Mouse (Mus musculus) liver, embryonic 12.5 days (tissue): ENCODE data around the gene Gm13289. TPM values are rescaled to one million over a fixed set of nuclear protein-coding genes. Genes with fewer than 3 reads are reported as not detected.
"Not testable (repeated sequence)": the region's sequence is repeated elsewhere in the genome, so short reads cannot be mapped to it uniquely, and the experiment has no call there.

ENCODE experiments used
- ATAC-seq: fragments of 200-750 bp; cut with Nextera tagmentation; 2 replicates; pipeline ENCODE4 v1.8.0; 2017; ENCODE audit warnings: moderate number of reproducible peaks, mild to moderate bottlenecking, moderate library complexity
- H3K27ac ChIP-seq: fragments of 300-500 bp; sonication (generic); 2 replicates; pipeline ENCODE4 v1.5.1; 2016; ENCODE audit warnings: mild to moderate bottlenecking
- H3K27me3 ChIP-seq: fragments of 300-500 bp; sonication (generic); replicated peaks from 2 replicates; pipeline ENCODE4 v1.6.1; 2016; ENCODE audit warnings: mild to moderate bottlenecking, moderate library complexity
- H3K36me3 ChIP-seq: fragments of 300-500 bp; sonication (generic); 2 replicates; pipeline ENCODE4 v1.6.1; 2016; ENCODE audit warnings: mild to moderate bottlenecking, moderate library complexity
- H3K4me1 ChIP-seq: fragments of 300-500 bp; sonication (generic); 2 replicates; pipeline ENCODE4 v1.6.1; 2016
- H3K4me2 ChIP-seq: fragments of 300-500 bp; sonication (generic); 2 replicates; pipeline ENCODE4 v1.6.1; 2016; ENCODE audit warnings: mild to moderate bottlenecking, moderate library complexity
- H3K4me3 ChIP-seq: fragments of 300-500 bp; sonication (generic); 2 replicates; pipeline ENCODE4 v1.5.1; 2016; ENCODE audit warnings: mild to moderate bottlenecking, moderate library complexity
- H3K9ac ChIP-seq: fragments of 300-500 bp; sonication (generic); 2 replicates; pipeline ENCODE4 v1.6.1; 2016; ENCODE audit warnings: mild to moderate bottlenecking, moderate library complexity
- H3K9me3 ChIP-seq: fragments of 300-500 bp; sonication (generic); replicated peaks from 2 replicates; pipeline ENCODE4 v1.6.1; 2016; ENCODE audit warnings: mild to moderate bottlenecking, moderate library complexity
- WGBS: fragments of 180-500 bp; shearing (Covaris S2); methylation state at CpG from one replicate; pipeline ENCODE4 v1.1.7; 2016; ENCODE audit not compliant: insufficient replicate concordance; 5-methylcytosine and 5-hydroxymethylcytosine counted together
- polyA plus RNA-seq: library from polyadenylated mRNA; unstranded; fragments of >200 nt; fragmentation: Nextera tagmentation; extraction: Ambion mirVana; gene quantifications from 2 replicates; pipeline ENCODE4 v1.2.1, GENCODE M21; 2016

The Gm13289 gene
- polyA plus RNA-seq, result not detected in 2 replicates

DNA sequence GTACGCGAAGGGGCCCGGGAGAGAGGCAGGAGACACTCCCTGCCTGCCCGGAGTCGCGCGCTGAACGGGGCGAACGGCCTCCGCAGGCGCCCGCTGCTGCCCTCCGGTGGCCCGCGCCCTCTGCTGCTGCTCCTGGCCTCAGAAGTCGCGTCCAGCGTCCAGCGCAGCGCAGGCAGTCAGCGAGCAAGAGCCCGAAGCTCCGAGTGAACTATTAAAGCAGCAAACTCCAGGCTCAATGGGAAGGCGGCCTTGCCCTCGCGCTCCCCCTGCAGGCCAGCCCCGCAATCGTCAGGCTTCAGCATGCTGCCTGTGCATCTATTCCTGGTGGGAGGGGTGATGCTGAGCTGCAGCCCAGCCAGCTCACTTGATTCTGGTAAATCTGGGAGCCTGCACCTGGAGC, at the start of gene Gm13289:
Gene Gm13289 (plus strand): TSS at position 301 of the 400 bp plus-strand sequence.
- not testable (repeated sequence) for H3K27me3 ChIP-seq, H3K9me3 ChIP-seq, H3K4me2 ChIP-seq, H3K4me3 ChIP-seq, H3K9ac ChIP-seq, ATAC-seq, H3K36me3 ChIP-seq, H3K4me1 ChIP-seq, H3K27ac ChIP-seq
- no CpG with 5 or more reads among the region's 29 CpGs for WGBS

DNA sequence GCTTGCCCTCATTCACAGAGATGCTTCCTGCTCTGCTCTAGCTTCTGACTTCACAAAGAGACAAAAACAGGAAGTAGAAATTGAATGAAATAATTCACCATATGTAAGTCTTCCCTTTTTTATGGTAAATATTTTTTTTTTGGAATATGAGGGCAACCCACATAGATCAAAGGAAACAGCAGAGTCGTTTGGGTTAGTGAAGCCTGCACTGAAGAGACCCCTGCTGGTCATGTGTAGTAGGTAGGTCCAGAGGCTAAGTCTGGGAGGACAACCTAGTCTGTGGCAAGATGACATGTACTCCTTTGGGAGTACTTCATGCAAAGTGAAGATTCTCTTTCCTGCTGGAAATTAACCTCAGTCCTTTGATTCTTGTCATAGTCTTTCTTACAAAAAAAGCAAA, 49.4 kb upstream of the Gm13289 start:
- ATAC-seq, result no peak
- 0% methylated on average over 1 of the region's 1 CpGs for WGBS
- H3K27ac ChIP-seq, result no peak overlapping the region

DNA sequence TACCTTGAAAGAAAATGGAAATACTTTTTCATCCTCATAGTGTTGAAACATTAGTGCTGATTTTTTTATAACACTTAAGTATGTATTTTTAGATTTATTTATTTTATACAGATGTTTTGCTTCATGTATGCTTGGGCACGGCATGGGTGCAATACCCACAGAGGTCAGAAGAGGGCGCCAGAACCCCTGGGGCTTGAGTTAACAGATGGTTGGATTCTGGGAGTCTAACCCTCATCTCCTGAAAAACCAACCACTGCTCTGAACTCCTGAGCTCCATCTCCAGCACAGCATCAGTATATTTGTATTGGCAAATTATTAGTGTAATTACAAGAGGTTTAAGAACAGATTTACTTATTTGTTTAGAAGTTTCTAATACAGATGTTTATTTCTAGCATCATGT, 38.2 kb upstream of the Gm13289 start:
- Histone ChIP-seq H3K4me3 (no peak overlapping the region), H3K4me1 (no peaks in the 10 kb centered on the region), H3K36me3 (no peaks in the 10 kb centered on the region), H3K27ac (no peak overlapping the region), H3K4me2 (no peak overlapping the region), H3K9ac (no peak overlapping the region), H3K27me3 (peaks cover 5% of the 10 kb centered on the region), H3K9me3 (no peaks in the 10 kb centered on the region)
- ATAC-seq, result no peak
- WGBS, result 3% methylated on average over 2 of the region's 2 CpGs

More for the DNA sequence above, 49.4 kb upstream of the Gm13289 start:
- Histone ChIP-seq H3K36me3 (no peaks in the 10 kb centered on the region), H3K9ac (no peak overlapping the region), H3K4me1 (0 out of 2 replicates have a peak, but pooled peaks cover 7% of the 10 kb centered on the region), H3K4me3 (no peak overlapping the region), H3K9me3 (no peaks in the 10 kb centered on the region), H3K27me3 (no peaks in the 10 kb centered on the region), H3K4me2 (peak overlapping the region; percentile 22; the same call in 1 of the 2 replicates)

DNA sequence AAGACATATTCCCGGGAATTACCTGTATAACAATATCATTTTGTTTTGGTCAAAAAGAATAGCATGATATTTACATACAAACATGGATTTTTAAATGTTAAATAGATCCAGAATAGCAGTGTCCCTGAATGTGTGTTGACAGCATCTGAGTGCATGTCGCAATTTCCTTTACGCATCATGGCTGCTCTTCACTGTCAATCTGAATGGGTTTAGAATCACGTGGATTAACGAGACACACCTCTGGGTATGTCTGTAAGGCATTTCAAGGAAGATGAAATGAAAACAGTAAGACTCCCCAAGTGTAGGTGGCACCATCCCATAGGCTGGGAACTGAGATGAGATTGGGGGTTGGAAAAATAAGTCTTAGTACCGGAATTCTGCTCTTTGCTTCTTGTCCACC, 37.7 kb upstream of the Gm13289 start:
- Histone ChIP-seq H3K4me3 (no peak overlapping the region), H3K4me2 (no peak overlapping the region), H3K27ac (no peak overlapping the region), H3K9me3 (no peaks in the 10 kb centered on the region), H3K4me1 (no peaks in the 10 kb centered on the region), H3K9ac (no peak overlapping the region), H3K27me3 (peaks cover 5% of the 10 kb centered on the region), H3K36me3 (no peaks in the 10 kb centered on the region)
- ATAC-seq, result no peak
- WGBS, result 60% methylated on average over 6 of the region's 6 CpGs

DNA sequence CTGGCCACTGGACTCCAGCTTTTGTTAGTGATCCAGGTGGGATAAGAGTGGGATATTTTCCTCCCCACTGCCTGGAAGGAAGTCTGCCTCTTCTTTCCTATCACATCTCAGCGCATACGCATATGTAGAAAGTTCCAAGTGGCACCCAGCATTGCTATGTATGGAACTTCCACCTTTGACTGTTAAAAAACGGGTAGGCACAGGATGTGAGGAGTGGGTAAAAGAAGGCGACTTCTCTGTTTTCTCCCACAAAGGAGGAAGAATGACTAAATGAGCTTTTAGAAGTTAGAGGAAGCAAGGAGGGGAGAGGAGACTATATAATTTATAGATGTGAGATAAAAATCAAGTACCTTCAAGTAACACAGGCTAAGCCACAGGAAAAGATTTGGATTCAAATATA, 35.3 kb upstream of the Gm13289 start:
- no peaks in the 10 kb centered on the region for H3K4me1 ChIP-seq

DNA sequence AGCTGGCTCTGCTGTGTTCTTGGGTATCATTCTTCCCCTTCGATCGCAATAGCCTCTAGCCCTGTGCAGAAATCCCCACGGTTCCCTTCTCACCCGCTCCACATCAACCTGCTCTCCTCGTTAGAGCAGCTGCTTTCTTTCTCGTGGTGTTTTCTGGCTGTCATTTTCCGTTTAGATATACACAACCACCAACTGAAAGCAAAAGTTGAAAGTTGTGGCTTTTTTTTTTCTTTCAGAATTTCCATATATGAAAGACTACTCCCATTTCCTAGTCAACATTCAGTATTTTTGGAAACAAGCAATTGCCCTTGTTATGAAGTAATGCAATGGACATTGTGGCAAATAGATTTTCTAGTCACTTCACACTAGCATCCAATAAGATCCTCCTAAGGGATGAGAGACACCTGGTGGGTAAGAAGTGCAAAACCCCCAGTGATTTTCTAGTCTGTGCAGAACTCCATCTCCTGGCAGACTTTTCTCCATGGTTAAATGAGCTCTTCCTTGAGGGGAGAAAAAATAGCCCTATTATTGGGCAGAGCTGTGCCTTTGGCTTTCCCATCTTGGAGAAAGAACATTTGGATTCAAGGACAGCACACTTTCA, 33.9 kb upstream of the Gm13289 start:
- no peak overlapping the region for H3K4me2 ChIP-seq
- H3K4me3 ChIP-seq, result no peak overlapping the region
- no peak for ATAC-seq
- WGBS, result 57% methylated on average over 7 of the region's 7 CpGs
- H3K27ac ChIP-seq, result no peak overlapping the region
- no peaks in the 10 kb centered on the region for H3K36me3 ChIP-seq
- no peaks in the 10 kb centered on the region for H3K9me3 ChIP-seq
- no peaks in the 10 kb centered on the region for H3K27me3 ChIP-seq
- H3K9ac ChIP-seq, result no peak overlapping the region
- H3K4me1 ChIP-seq, result no peaks in the 10 kb centered on the region

More for the DNA sequence above, 35.3 kb upstream of the Gm13289 start:
- Histone ChIP-seq H3K9me3 (no peaks in the 10 kb centered on the region), H3K4me3 (no peak overlapping the region), H3K36me3 (no peaks in the 10 kb centered on the region), H3K9ac (no peak overlapping the region), H3K4me2 (no peak overlapping the region), H3K27ac (no peak overlapping the region), H3K27me3 (no peaks in the 10 kb centered on the region)
- no peak for ATAC-seq
- 31% methylated on average over 4 of the region's 4 CpGs for WGBS

DNA sequence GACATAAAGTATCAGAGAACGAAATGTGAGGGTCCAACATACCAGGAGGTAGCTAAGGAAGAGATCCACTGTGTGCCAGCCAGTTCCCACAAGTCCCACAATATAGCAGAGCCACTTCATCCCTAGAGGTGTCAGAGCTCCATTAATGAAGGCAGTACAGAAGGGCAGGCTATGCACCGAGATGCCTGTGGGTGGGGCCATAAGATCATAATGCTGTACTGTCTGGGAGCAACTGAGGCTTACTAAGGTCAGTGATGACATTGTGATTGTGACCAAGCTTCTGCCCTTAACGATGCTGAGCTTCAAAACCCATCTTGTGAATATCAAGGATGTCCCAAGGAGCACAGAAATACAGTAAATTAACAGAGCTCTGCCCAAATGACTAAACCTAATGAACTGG, 32.5 kb upstream of the Gm13289 start:
- WGBS, result 55% methylated on average over 3 of the region's 3 CpGs
- H3K36me3 ChIP-seq, result no peaks in the 10 kb centered on the region
- H3K9ac ChIP-seq, result no peak overlapping the region
- no peaks in the 10 kb centered on the region for H3K9me3 ChIP-seq
- no peaks in the 10 kb centered on the region for H3K27me3 ChIP-seq
- H3K4me2 ChIP-seq, result no peak overlapping the region
- no peak for ATAC-seq
- H3K4me1 ChIP-seq, result no peaks in the 10 kb centered on the region
- H3K27ac ChIP-seq, result no peak overlapping the region
- H3K4me3 ChIP-seq, result no peak overlapping the region

DNA sequence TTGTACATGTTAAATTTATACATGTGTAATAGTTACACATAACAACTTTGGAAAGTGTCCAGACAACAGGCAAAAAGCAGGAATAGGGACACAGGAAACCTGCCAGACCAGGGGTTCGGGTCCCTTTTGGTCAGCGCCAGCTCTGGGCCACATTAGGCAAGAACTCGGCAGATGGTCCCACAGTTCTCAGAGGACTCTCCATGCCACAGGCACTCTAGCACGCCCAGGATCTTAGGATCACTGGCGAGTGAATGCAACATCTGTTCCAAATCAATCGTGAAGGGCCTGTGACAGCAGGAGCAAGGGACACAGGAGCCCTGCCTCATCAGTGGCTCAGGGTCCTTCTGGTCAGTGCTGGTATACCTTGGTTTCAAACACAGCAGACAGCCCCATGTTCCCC, 26.8 kb upstream of the Gm13289 start:
- Histone ChIP-seq H3K9ac (no peak overlapping the region), H3K4me1 (no peaks in the 10 kb centered on the region), H3K27ac (no peak overlapping the region), H3K9me3 (no peaks in the 10 kb centered on the region), H3K4me3 (no peak overlapping the region), H3K4me2 (no peak overlapping the region), H3K36me3 (no peaks in the 10 kb centered on the region), H3K27me3 (no peaks in the 10 kb centered on the region)
- no peak for ATAC-seq
- 57% methylated on average over 6 of the region's 6 CpGs for WGBS

DNA sequence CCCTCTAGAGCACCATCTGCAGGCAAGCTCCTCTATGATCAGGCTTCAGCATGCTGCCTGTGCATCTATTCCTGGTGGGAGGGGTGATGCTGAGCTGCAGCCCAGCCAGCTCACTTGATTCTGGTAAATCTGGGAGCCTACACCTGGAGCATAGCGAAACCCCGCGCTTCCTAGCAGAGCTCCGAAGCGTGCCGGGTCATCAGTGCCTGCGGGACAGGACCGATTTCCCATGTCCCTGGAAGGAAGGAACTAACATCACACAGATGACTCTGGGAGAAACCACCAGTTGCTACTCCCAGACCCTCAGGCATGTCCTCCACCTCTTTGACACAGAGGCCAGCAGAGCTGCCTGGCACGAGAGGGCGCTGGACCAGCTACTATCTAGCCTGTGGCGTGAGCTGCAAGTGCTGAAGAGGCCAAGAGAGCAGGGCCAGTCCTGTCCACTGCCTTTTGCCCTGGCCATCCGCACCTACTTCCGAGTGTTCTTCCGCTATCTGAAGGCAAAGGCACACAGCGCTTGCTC, 21.8 kb upstream of the Gm13289 start, which contains the start of gene Gm13271:
Gene Gm13271 (plus strand): TSS at position 51 of the 523 bp plus-strand sequence.
- H3K4me1 ChIP-seq, H3K36me3 ChIP-seq, H3K9ac ChIP-seq, H3K4me2 ChIP-seq, ATAC-seq, H3K9me3 ChIP-seq, H3K27me3 ChIP-seq, H3K27ac ChIP-seq, H3K4me3 ChIP-seq: not testable (repeated sequence)
- WGBS, result 66% methylated on average over 15 of the region's 15 CpGs

DNA sequence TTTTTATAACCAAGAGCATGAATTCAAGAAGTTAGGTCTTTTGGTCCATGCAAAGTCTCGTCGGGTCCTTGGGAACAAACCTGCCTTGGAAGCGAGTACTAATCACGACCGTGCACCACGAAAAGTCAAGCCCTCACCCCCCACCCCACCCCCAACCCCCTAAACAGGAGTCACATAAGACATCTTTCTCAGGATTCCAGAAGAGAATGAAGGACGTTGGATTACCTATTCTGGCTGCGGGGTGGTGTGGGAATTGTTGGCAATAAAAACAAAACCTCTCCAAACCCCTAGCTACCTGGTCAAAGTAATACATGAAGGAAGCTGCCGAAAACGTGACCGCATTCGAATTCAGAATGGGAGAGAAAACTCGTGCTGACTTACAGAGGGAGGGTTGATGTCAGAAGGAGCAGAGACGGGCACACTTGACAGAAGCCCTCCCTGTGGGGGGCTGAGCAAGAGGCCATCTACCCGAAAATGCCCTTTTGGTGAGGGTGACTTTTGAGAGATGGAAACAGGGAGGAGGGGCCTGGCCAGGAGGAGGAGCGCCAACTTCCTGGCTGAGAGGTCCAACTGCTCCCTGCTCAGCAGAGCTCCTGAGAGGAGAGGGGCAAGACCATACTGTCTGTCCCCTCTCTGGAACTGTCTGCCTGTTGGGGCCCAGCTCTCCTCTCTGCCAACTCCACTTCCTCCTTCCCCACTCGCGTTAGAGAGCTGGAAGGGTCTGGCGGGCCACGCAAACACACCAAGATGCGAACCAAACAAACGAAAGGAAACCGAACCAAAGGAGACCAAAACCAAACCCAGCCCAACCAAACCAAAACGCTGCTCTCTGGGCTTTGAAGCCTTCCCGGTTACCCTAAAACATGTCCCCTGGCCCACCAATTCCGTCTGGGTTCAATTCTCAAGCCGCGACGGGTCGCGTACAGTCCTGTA, 19.9 kb upstream of the Gm13289 start:
- H3K9me3 ChIP-seq, H3K4me1 ChIP-seq, H3K36me3 ChIP-seq, H3K27me3 ChIP-seq, ATAC-seq: not testable (repeated sequence)
- 11% methylated on average over 29 of the region's 31 CpGs for WGBS
- Histone ChIP-seq H3K4me2 (peak overlapping the region; percentile 85), H3K4me3 (peak overlapping the region; percentile 69), H3K27ac (peak overlapping the region; percentile 85), H3K9ac (peak overlapping the region; percentile 70)

DNA sequence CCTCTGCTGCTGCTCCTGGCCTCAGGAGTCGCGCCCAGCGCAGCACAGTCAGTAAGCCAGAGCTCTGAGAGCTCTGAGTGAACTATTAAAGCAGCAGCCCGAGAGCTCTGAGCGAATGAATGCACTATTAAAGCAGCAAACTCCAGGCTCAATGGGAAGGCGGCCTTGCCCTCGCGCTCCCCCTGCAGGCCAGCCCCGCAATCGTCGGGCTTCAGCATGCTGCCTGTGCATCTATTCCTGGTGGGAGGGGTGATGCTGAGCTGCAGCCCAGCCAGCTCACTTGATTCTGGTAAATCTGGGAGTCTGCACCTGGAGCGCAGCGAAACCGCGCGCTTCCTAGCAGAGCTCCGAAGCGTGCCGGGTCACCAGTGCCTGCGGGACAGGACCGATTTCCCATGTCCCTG, 19.1 kb upstream of the Gm13289 start:
- H3K9ac ChIP-seq, result peak overlapping the region; percentile 70
- H3K36me3 ChIP-seq, H3K9me3 ChIP-seq, H3K27me3 ChIP-seq: not testable (repeated sequence)
- peak overlapping the region; percentile 69 for H3K4me3 ChIP-seq
- peaks cover 12% of the 10 kb centered on the region for H3K4me1 ChIP-seq
- 3% methylated on average over 21 of the region's 21 CpGs for WGBS
- H3K4me2 ChIP-seq, result peak overlapping the region; percentile 85
- H3K27ac ChIP-seq, result peak overlapping the region; percentile 85
- peak; percentile 100 for ATAC-seq

DNA sequence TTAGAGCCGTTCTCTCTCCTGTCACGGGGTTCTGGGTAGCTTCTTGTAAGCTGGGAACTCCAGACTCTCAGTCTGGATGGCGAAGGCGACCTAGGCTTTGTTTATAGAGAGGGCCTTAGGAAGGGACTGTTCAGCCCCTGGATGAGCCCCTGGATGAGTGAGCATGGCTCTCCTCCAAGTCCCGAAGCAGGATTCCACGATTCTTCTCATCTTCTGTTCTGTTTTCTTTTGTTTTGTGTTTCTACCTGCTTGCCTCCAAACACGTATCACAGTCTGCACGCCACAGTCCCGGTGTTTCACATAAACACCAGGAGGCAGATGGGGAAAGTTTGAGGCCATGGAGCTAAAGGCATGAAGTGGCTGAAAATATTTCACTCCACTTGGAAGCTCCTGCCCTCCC, 18.0 kb upstream of the Gm13289 start:
- WGBS, result 79% methylated on average over 9 of the region's 9 CpGs
- not testable (repeated sequence) for H3K9ac ChIP-seq, H3K36me3 ChIP-seq, H3K4me3 ChIP-seq, H3K27ac ChIP-seq, ATAC-seq, H3K4me2 ChIP-seq, H3K9me3 ChIP-seq, H3K27me3 ChIP-seq
- H3K4me1 ChIP-seq, result peaks cover 13% of the 10 kb centered on the region
